Mouse (Mus musculus) cerebellum, adult 2 months (tissue): ENCODE results near the gene Atp6v1f. TPM values are rescaled to one million over a fixed set of nuclear protein-coding genes. Genes with fewer than 3 reads are reported as not detected.

Experiments
- DNase-seq, 2 experiments: peaks; one replicate each; pipeline ENCODE4 v3.0.0; 2021
- H3K27ac ChIP-seq: fragments of 200-500 bp; 2 replicates; pipeline ENCODE4 v1.5.1; 2012; ENCODE audit warnings: low read length, control low read depth, inconsistent platforms; ENCODE audit not compliant: insufficient read depth
- H3K27me3 ChIP-seq: fragments of 200-500 bp; 2 replicates; pipeline ENCODE4 v1.6.1; 2012; ENCODE audit warnings: inconsistent platforms, mild to moderate bottlenecking, low read length, moderate library complexity; ENCODE audit not compliant: control insufficient read depth, insufficient read depth
- H3K4me1 ChIP-seq: fragments of 200-500 bp; 2 replicates; pipeline ENCODE4 v1.6.1; 2011; ENCODE audit warnings: low read length; ENCODE audit not compliant: control insufficient read depth, insufficient read depth
- H3K4me3 ChIP-seq: fragments of 200-500 bp; replicated peaks from 2 replicates; pipeline ENCODE3; 2011; ENCODE audit warnings: mild to moderate bottlenecking, low read depth, low read length, control low read depth; ENCODE audit not compliant: insufficient read depth
- CTCF ChIP-seq: fragments of 200-500 bp; IDR thresholded peaks from 2 replicates; pipeline ENCODE4 v1.5.1; 2011; ENCODE audit warnings: low read depth, mild to moderate bottlenecking, control low read depth, low read length, moderate library complexity, borderline replicate concordance; ENCODE audit not compliant: insufficient read depth
- POLR2A ChIP-seq: fragments of 200-500 bp; IDR thresholded peaks from 2 replicates; pipeline ENCODE4 v1.6.1; 2011; ENCODE audit warnings: low read length, control low read depth, borderline replicate concordance; ENCODE audit not compliant: insufficient read depth
- WGBS: fragments of 180-500 bp; shearing (Covaris S2); methylation state at CpG from one replicate; pipeline ENCODE4 v1.1.7; 2018; 5-methylcytosine and 5-hydroxymethylcytosine counted together
- polyA plus RNA-seq: library from polyadenylated mRNA; depleted of rRNA; stranded (reverse); fragments of >200 nt; gene quantifications from 2 replicates; pipeline ENCODE4 v1.2.3, GENCODE M21; 2012

The Atp6v1f gene
- polyA plus RNA-seq, 1 experiment, result 433 TPM

GRCm38 (mm10) chr6:29432676-29433037 is 34.9 kb upstream of the Atp6v1f start:
- Histone ChIP-seq H3K27ac (no peak overlapping the region), H3K4me1 (no peaks in the 10 kb centered on the region), H3K4me3 (no peak overlapping the region), H3K27me3 (no peaks in the 10 kb centered on the region; the same call in 1 of the 2 replicates)
- no peak for DNase-seq
- TF ChIP-seq CTCF, result no peak
- no peak for TF ChIP-seq POLR2A

- no peak within 1 kb of the TSS for H3K27ac ChIP-seq
- peak within 1 kb of the TSS; percentile 8 for H3K4me3 ChIP-seq
- WGBS, result 3% methylated on average over 71 of the region's 77 CpGs
- TF ChIP-seq POLR2A, result no peak
- TF ChIP-seq CTCF, result no peak
- no peaks in the 10 kb centered on the region; the same call in 1 of the 2 replicates for H3K27me3 ChIP-seq
- H3K4me1 ChIP-seq, result no peaks in the 10 kb centered on the region
- no peak for DNase-seq
Observed at GRCm38 (mm10) chr6:29433038-29433803, 34.3 kb upstream of the Atp6v1f start, which contains the start of gene Flnc. Gene Flnc, plus strand, starts transcription at chr6:29433256.

- WGBS, result 15% methylated on average over 27 of the region's 27 CpGs
- DNase-seq, result peak in 1 of 2 experiments; percentile 19
- TF ChIP-seq POLR2A, result no peak
- no peak for TF ChIP-seq CTCF
- H3K27me3 ChIP-seq, result no peaks in the 10 kb centered on the region; the same call in 1 of the 2 replicates
- H3K4me3 ChIP-seq, result no peak overlapping the region
- H3K27ac ChIP-seq, result no peak overlapping the region
- no peaks in the 10 kb centered on the region for H3K4me1 ChIP-seq
Observed at GRCm38 (mm10) chr6:29433804-29434795, 33.4 kb upstream of the Atp6v1f start.

- H3K4me3 ChIP-seq, result no peak overlapping the region
- WGBS, result 8% methylated on average over 12 of the region's 13 CpGs
- TF ChIP-seq POLR2A (no peak), CTCF (no peak)
- DNase-seq, result no peak
- H3K27me3 ChIP-seq, result no peaks in the 10 kb centered on the region; the same call in 1 of the 2 replicates
- no peak overlapping the region for H3K27ac ChIP-seq
- H3K4me1 ChIP-seq, result no peaks in the 10 kb centered on the region
Observed at GRCm38 (mm10) chr6:29434911-29435691, 32.4 kb upstream of the Atp6v1f start.

GRCm38 (mm10) chr6:29435940-29436451 is 31.5 kb upstream of the Atp6v1f start:
- TF ChIP-seq POLR2A (no peak), CTCF (no peak)
- Histone ChIP-seq H3K4me1 (no peaks in the 10 kb centered on the region), H3K27me3 (no peaks in the 10 kb centered on the region; the same call in 1 of the 2 replicates), H3K4me3 (no peak overlapping the region), H3K27ac (no peak overlapping the region)
- 27% methylated on average over 6 of the region's 6 CpGs for WGBS
- no peak for DNase-seq

- no peak for DNase-seq
- WGBS, result 16% methylated on average over 11 of the region's 11 CpGs
- H3K27ac ChIP-seq, result no peak overlapping the region
- TF ChIP-seq POLR2A (no peak), CTCF (no peak)
- H3K4me3 ChIP-seq, result no peak overlapping the region
- no peaks in the 10 kb centered on the region; the same call in 1 of the 2 replicates for H3K27me3 ChIP-seq
- no peaks in the 10 kb centered on the region for H3K4me1 ChIP-seq
Observed at GRCm38 (mm10) chr6:29436461-29436934, 31.0 kb upstream of the Atp6v1f start.

GRCm38 (mm10) chr6:29439251-29439650 is 28.3 kb upstream of the Atp6v1f start:
- 29% methylated on average over 4 of the region's 4 CpGs for WGBS
- no peaks in the 10 kb centered on the region for H3K4me1 ChIP-seq
- TF ChIP-seq POLR2A (no peak), CTCF (no peak)
- no peak for DNase-seq
- H3K4me3 ChIP-seq, result no peak overlapping the region
- H3K27ac ChIP-seq, result no peak overlapping the region
- H3K27me3 ChIP-seq, result no peaks in the 10 kb centered on the region
